Mouse (Mus musculus) olfactory bulb, adult 2 months (tissue): ENCODE results near the gene Pomgnt1.

Experiments used
- CTCF ChIP-seq: fragments of 200-500 bp; IDR thresholded peaks from 2 replicates; pipeline ENCODE4 v1.5.1; 2012; ENCODE audit warnings: low read depth, mild to moderate bottlenecking, low read length, moderate library complexity; ENCODE audit not compliant: insufficient read depth
- POLR2A ChIP-seq: fragments of 200-500 bp; IDR thresholded peaks from 2 replicates; pipeline ENCODE4 v1.6.1; 2012; ENCODE audit warnings: mild to moderate bottlenecking, low read depth, low read length, moderate library complexity; ENCODE audit not compliant: insufficient read depth

DNA sequence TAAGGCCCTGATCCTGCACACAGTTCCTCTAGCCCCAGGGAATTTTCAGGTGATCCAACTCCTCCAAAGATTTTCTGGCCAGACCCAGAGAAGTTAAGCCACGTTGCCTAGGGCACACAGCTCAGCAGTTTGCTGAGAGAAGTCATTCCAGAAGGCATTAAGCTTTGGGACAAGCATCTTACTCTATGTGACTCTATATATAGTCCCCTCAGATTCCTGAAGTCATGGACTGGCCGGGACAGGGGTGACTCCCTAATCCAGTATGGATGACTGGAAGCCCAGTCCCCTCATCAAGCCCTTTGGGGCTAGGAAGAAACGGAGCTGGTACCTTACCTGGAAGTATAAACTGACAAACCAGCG, 27.2 kb downstream of the Pomgnt1 start:
- TF ChIP-seq CTCF (no peak), POLR2A (no peak)
